8 mouse cellular contexts compared by ENCODE assay signal in the genomic region with DNA sequence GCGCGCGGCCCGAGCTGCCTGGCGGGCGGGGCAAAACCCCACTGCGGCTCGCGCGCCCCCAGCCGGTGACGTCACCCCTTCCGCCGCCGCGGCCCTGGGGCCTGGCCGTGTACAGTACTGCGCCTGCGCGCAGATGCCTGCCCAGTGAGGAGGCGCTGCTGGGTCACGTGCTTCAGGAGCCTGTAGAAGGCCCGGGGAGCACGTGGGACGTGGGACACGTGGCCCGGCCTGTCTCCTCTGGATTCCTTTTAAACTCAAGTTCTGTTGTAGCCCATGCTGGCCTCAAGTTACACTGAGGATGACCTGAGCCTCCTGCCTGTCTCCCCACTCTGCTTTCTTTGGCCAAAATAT. TPM values are rescaled to one million over a fixed set of nuclear protein-coding genes. Genes with fewer than 3 reads are reported as not detected.
DNase-seq lines count a peak whose midpoint lies in the region; ATAC-seq and TF ChIP-seq lines count a peak whose summit lies in the region.

TSS of gene Ptprs (minus strand) at position 82 of the 351 bp plus-strand sequence.

- 0% methylated on average over 27 of the region's 27 CpGs for WGBS in hindbrain, postnatal 0 days

- H3K36me3 ChIP-seq in hindbrain, postnatal 0 days (ENCODE audit: insufficient read depth, low read length), result no peaks in the 10 kb centered on the region

- peak; percentile 88 for DNase-seq in T-cell, adult 2 months (ENCODE audit: low spot score)
- DNase-seq in cerebellum, postnatal 36 days, result peak; percentile 96 to 98
- peak; percentile 86 to 90 for DNase-seq in gastrocnemius, adult 8-10 months (ENCODE audit: low spot score in 2 of 2)
- DNase-seq in hindbrain, postnatal 0 days (ENCODE audit: low spot score), result peak; percentile 99
- peak; percentile 98 to 99 for DNase-seq in left cerebral cortex, adult 18-20 months (ENCODE audit: low spot score in 2 of 2)
- peak; percentile 94 to 97 for DNase-seq in lung, postnatal 4 days
- peak; percentile 92 for DNase-seq in retina, postnatal 7 days (ENCODE audit: low read depth, low spot score)
- peak; percentile 79 to 86 for DNase-seq in urinary bladder, adult 18-20 months (ENCODE audit: low spot score in 2 of 2)

- ATAC-seq in hindbrain, postnatal 0 days, result peak; percentile 92

- H3K9me3 ChIP-seq in hindbrain, postnatal 0 days (ENCODE audit: low read length), result no peaks in the 10 kb centered on the region

- H3K9ac ChIP-seq in hindbrain, postnatal 0 days (replicated peaks; ENCODE audit: low read length), result peak within 1 kb of the TSS; percentile 99

- peak within 1 kb of the TSS; percentile 98 for H3K4me2 ChIP-seq in hindbrain, postnatal 0 days (ENCODE audit: low read depth, low read length)

- peak within 1 kb of the TSS; percentile 95 for H3K4me3 ChIP-seq in hindbrain, postnatal 0 days (ENCODE audit: low read length)

- 0 out of 2 replicates have a peak, but pooled peaks cover 7% of the 10 kb centered on the region for H3K4me1 ChIP-seq in hindbrain, postnatal 0 days (ENCODE audit: insufficient read depth, low read length)

- no peaks in the 10 kb centered on the region for H3K27me3 ChIP-seq in hindbrain, postnatal 0 days (ENCODE audit: insufficient read depth, low read length)

- peak within 1 kb of the TSS; percentile 98 for H3K27ac ChIP-seq in hindbrain, postnatal 0 days

- TF ChIP-seq CTCF in hindbrain, postnatal 0 days (IDR thresholded peaks at IDR 0.05; ENCODE audit: low read depth), result 0 out of 2 replicates have a peak, but pooled peaks have one; percentile 1

RNA-seq across cellular contexts. Expression of gene Ptprs, which starts in this region (rescaled TPM):
- 10 to 100 TPM; 25.5 to 38.3 (median 30.6) TPM for total RNA-seq in gastrocnemius, adult 8-10 months (2022)
- 869 and 913 TPM in 2 replicates for total RNA-seq in hindbrain, postnatal 0 days (2014; rRNA removed)
- 196 and 198 TPM in 2 replicates for polyA plus RNA-seq in hindbrain, postnatal 0 days (2015; fragmentation: Nextera tagmentation; extraction: Ambion mirVana)
- 100 to 1,000 TPM; 588 to 594 TPM for total RNA-seq in left cerebral cortex, adult 18-20 months (2021)

Comparison
In these comparisons a context has a peak if more than half of its experiments do, and no peak if none do; other contexts are left out.
1. Peak in every context shown above with its lines: DNase-seq, ATAC-seq, H3K4me3 ChIP-seq and H3K27ac ChIP-seq.
2. RNA of gene Ptprs (total RNA-seq): 869 to 913 TPM in hindbrain, postnatal 0 days and 588 to 594 TPM in left cerebral cortex, adult 18-20 months; 25.5 to 38.3 TPM in gastrocnemius, adult 8-10 months; every median in the first group is over 10 times any median in the second.